Mouse (Mus musculus) lung, embryonic 16.5 days (tissue): Measurements from ENCODE around the gene Hpd. TPM values are rescaled to one million over a fixed set of nuclear protein-coding genes. Genes with fewer than 3 reads are reported as not detected.
"Not testable (repeated sequence)": the region's sequence is repeated elsewhere in the genome, so short reads cannot be mapped to it uniquely, and the experiment has no call there.

ENCODE experiments used
- ATAC-seq: fragments of 200-750 bp; cut with Nextera tagmentation; 2 replicates; pipeline ENCODE4 v1.8.0; 2017; ENCODE audit warnings: low read depth, mild to moderate bottlenecking, moderate library complexity
- H3K27ac ChIP-seq: fragments of 300-500 bp; sonication (generic); 2 replicates; pipeline ENCODE4 v1.5.1; 2014; ENCODE audit warnings: mild to moderate bottlenecking, control low read depth, low read length
- H3K27me3 ChIP-seq: fragments of 300-500 bp; sonication (generic); 2 replicates; pipeline ENCODE4 v1.6.1; 2014; ENCODE audit warnings: low read depth, low read length, mixed read lengths; ENCODE audit not compliant: control insufficient read depth, insufficient read depth
- H3K36me3 ChIP-seq: fragments of 300-500 bp; sonication (generic); 2 replicates; pipeline ENCODE4 v1.6.1; 2014; ENCODE audit warnings: low read length; ENCODE audit not compliant: control insufficient read depth, insufficient read depth
- H3K4me1 ChIP-seq: fragments of 300-500 bp; sonication (generic); replicated peaks from 2 replicates; pipeline ENCODE4 v1.6.1; 2014; ENCODE audit warnings: low read length, mixed read lengths; ENCODE audit not compliant: control insufficient read depth, insufficient read depth
- H3K4me2 ChIP-seq: fragments of 300-500 bp; sonication (generic); 2 replicates; pipeline ENCODE4 v1.6.1; 2014; ENCODE audit warnings: low read depth, low read length, control low read depth
- H3K4me3 ChIP-seq: fragments of 300-500 bp; sonication (generic); 2 replicates; pipeline ENCODE4 v1.5.1; 2014; ENCODE audit warnings: mild to moderate bottlenecking, low read length, control low read depth
- H3K9ac ChIP-seq: fragments of 300-500 bp; sonication (generic); 2 replicates; pipeline ENCODE4 v1.6.1; 2014; ENCODE audit warnings: low read length, control low read depth
- H3K9me3 ChIP-seq: fragments of 300-500 bp; sonication (generic); 2 replicates; pipeline ENCODE4 v1.6.1; 2016; ENCODE audit warnings: low read length; ENCODE audit not compliant: control insufficient read depth
- WGBS: fragments of 180-500 bp; shearing (Covaris S2); extraction: QIAGEN DNeasy Blood & Tissue Kit; methylation state at CpG from one replicate; pipeline ENCODE4 v1.1.7; 2014; 5-methylcytosine and 5-hydroxymethylcytosine counted together
- polyA plus RNA-seq: library from polyadenylated mRNA; unstranded; fragments of >200 nt; fragmentation: Nextera tagmentation; extraction: Ambion mirVana; gene quantifications from 2 replicates; pipeline ENCODE4 v1.2.1, GENCODE M21; 2015

Gene Hpd
- polyA plus RNA-seq, 1 experiment from 2014 or later = 0.18 TPM

- H3K27me3 ChIP-seq, H3K4me2 ChIP-seq, H3K36me3 ChIP-seq, H3K4me1 ChIP-seq, H3K9ac ChIP-seq, H3K27ac ChIP-seq, ATAC-seq, H3K4me3 ChIP-seq, H3K9me3 ChIP-seq: not testable (repeated sequence)
- WGBS = 80% methylated on average over 7 of the region's 7 CpGs
Measured at GRCm38 (mm10) chr5:123203591-123203990, 21.1 kb upstream of the Hpd start.

- not testable (repeated sequence) for H3K27ac ChIP-seq, ATAC-seq, H3K4me3 ChIP-seq, H3K4me1 ChIP-seq, H3K36me3 ChIP-seq, H3K27me3 ChIP-seq, H3K4me2 ChIP-seq, H3K9me3 ChIP-seq, H3K9ac ChIP-seq
- WGBS = 39% methylated on average over 4 of the region's 4 CpGs
Measured at GRCm38 (mm10) chr5:123202771-123203170, 20.2 kb upstream of the Hpd start.

GRCm38 (mm10) chr5:123201987-123202386, 19.5 kb upstream of the Hpd start:
- H3K9ac ChIP-seq = no peak overlapping the region
- H3K4me3 ChIP-seq = no peak overlapping the region
- WGBS = 68% methylated on average over 5 of the region's 5 CpGs
- no peak overlapping the region for H3K27ac ChIP-seq
- no peaks in the 10 kb centered on the region for H3K36me3 ChIP-seq
- no peaks in the 10 kb centered on the region for H3K9me3 ChIP-seq
- no peaks in the 10 kb centered on the region for H3K4me1 ChIP-seq
- no peaks in the 10 kb centered on the region for H3K27me3 ChIP-seq
- no peak overlapping the region for H3K4me2 ChIP-seq
- ATAC-seq = no peak

- no peaks in the 10 kb centered on the region for H3K27me3 ChIP-seq
- H3K27ac ChIP-seq = no peak overlapping the region
- H3K9ac ChIP-seq = no peak overlapping the region
- no peak overlapping the region for H3K4me3 ChIP-seq
- no peak overlapping the region for H3K4me2 ChIP-seq
- no peaks in the 10 kb centered on the region for H3K4me1 ChIP-seq
- 53% methylated on average over 7 of the region's 7 CpGs for WGBS
- ATAC-seq = no peak
- H3K36me3 ChIP-seq = no peaks in the 10 kb centered on the region
- H3K9me3 ChIP-seq = no peaks in the 10 kb centered on the region
Measured at GRCm38 (mm10) chr5:123201523-123201892, 19.0 kb upstream of the Hpd start.

GRCm38 (mm10) chr5:123200816-123201522, 18.4 kb upstream of the Hpd start:
- H3K4me2 ChIP-seq, H3K4me3 ChIP-seq, H3K9ac ChIP-seq, H3K27me3 ChIP-seq, H3K4me1 ChIP-seq, H3K36me3 ChIP-seq, H3K27ac ChIP-seq, H3K9me3 ChIP-seq, ATAC-seq: not testable (repeated sequence)
- 83% methylated on average over 4 of the region's 7 CpGs for WGBS

- Histone ChIP-seq H3K9ac (no peak overlapping the region), H3K9me3 (no peaks in the 10 kb centered on the region), H3K27ac (no peak overlapping the region), H3K36me3 (no peaks in the 10 kb centered on the region), H3K4me1 (no peaks in the 10 kb centered on the region), H3K4me3 (no peak overlapping the region), H3K27me3 (no peaks in the 10 kb centered on the region), H3K4me2 (no peak overlapping the region)
- ATAC-seq = no peak
- 86% methylated on average over 4 of the region's 4 CpGs for WGBS
Measured at GRCm38 (mm10) chr5:123198523-123198922, 16.0 kb upstream of the Hpd start.

- H3K36me3 ChIP-seq = no peaks in the 10 kb centered on the region
- no peak overlapping the region for H3K27ac ChIP-seq
- 62% methylated on average over 4 of the region's 4 CpGs for WGBS
- ATAC-seq = no peak
- H3K9me3 ChIP-seq = no peaks in the 10 kb centered on the region
- H3K4me1 ChIP-seq = no peaks in the 10 kb centered on the region
- H3K9ac ChIP-seq = no peak overlapping the region
- no peaks in the 10 kb centered on the region for H3K27me3 ChIP-seq
- no peak overlapping the region for H3K4me2 ChIP-seq
- H3K4me3 ChIP-seq = no peak overlapping the region
Measured at GRCm38 (mm10) chr5:123196746-123197145, 14.2 kb upstream of the Hpd start.

- Histone ChIP-seq H3K36me3 (no peaks in the 10 kb centered on the region), H3K27me3 (no peaks in the 10 kb centered on the region), H3K9ac (no peak overlapping the region), H3K4me2 (no peak overlapping the region), H3K4me3 (no peak overlapping the region), H3K9me3 (no peaks in the 10 kb centered on the region), H3K4me1 (no peaks in the 10 kb centered on the region), H3K27ac (no peak overlapping the region)
- no peak for ATAC-seq
- 85% methylated on average over 16 of the region's 16 CpGs for WGBS
Measured at GRCm38 (mm10) chr5:123195500-123196000, 13.0 kb upstream of the Hpd start.

GRCm38 (mm10) chr5:123194856-123195255, 12.3 kb upstream of the Hpd start:
- H3K4me2 ChIP-seq = no peak overlapping the region
- WGBS = 86% methylated on average over 6 of the region's 6 CpGs
- no peak overlapping the region for H3K4me3 ChIP-seq
- H3K4me1 ChIP-seq = no peaks in the 10 kb centered on the region
- ATAC-seq = no peak
- no peaks in the 10 kb centered on the region for H3K9me3 ChIP-seq
- no peak overlapping the region for H3K27ac ChIP-seq
- no peak overlapping the region for H3K9ac ChIP-seq
- H3K27me3 ChIP-seq = no peaks in the 10 kb centered on the region
- H3K36me3 ChIP-seq = no peaks in the 10 kb centered on the region

GRCm38 (mm10) chr5:123193436-123193835, 10.9 kb upstream of the Hpd start:
- H3K9me3 ChIP-seq = no peaks in the 10 kb centered on the region
- ATAC-seq = no peak
- H3K27ac ChIP-seq = no peak overlapping the region
- H3K9ac ChIP-seq = no peak overlapping the region
- H3K4me3 ChIP-seq = no peak overlapping the region
- no peaks in the 10 kb centered on the region for H3K27me3 ChIP-seq
- H3K4me2 ChIP-seq = no peak overlapping the region
- no peaks in the 10 kb centered on the region for H3K4me1 ChIP-seq
- 73% methylated on average over 5 of the region's 5 CpGs for WGBS
- no peaks in the 10 kb centered on the region for H3K36me3 ChIP-seq
